Comparison of ENCODE assay signal across 23 mouse cellular contexts in the genomic region with DNA sequence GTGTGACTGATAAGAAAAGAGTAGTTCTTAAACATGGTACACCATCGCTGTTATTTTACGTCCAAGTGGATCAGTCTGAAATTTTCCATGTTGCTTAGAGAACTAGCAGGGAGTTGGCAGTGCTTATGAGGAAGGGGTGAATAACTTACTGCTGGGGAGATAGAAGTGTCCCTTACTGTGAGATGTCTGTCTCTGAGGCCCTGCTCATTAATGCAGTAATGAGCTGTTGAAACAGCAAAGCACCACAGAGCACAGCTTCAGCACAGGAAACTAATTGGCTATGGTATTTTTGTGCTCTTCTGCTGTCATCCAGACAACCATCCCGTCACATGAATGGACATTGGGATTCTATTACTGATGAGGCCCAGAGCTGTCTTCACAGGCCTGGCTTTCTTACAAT.
DNase-seq lines count a peak whose midpoint lies in the region; ATAC-seq and TF ChIP-seq lines count a peak whose summit lies in the region.
"Had no signal": no experiment of that assay in that cellular context is flagged by ENCODE, and none has a peak within 500 bp of the region (broad histone marks: within the 10 kb centered on the region; RNA-seq: fewer than 3 reads in every experiment).

No protein-coding gene starts in this region.

- TF ChIP-seq CTCF in brain, embryonic 14.5 days (IDR thresholded peaks at IDR 0.05; ENCODE audit: borderline replicate concordance, extremely low read depth, insufficient read depth, insufficient read length): no peak

- H3K9ac ChIP-seq in hindbrain, embryonic 14.5 days: no peak overlapping the region
- no peak overlapping the region for H3K9ac ChIP-seq in midbrain, embryonic 16.5 days (ENCODE audit: low read depth, low read length)

- no peak overlapping the region for H3K4me3 ChIP-seq in hindbrain, embryonic 14.5 days (replicated peaks; ENCODE audit: low read length)
- no peak overlapping the region for H3K4me3 ChIP-seq in midbrain, embryonic 16.5 days (ENCODE audit: low read depth, low read length)
- H3K4me3 ChIP-seq: erythroblast, embryonic 14.5 days; heart, adult 2 months; left cerebral cortex, adult 2 months had no signal

- 69% methylated on average over 3 of the region's 3 CpGs for WGBS in hindbrain, embryonic 14.5 days
- WGBS in midbrain, embryonic 16.5 days: 63% methylated on average over 3 of the region's 3 CpGs

- H3K27me3 ChIP-seq in hindbrain, embryonic 14.5 days (ENCODE audit: control insufficient read depth, insufficient read depth, low read length): no peaks in the 10 kb centered on the region
- no peaks in the 10 kb centered on the region for H3K27me3 ChIP-seq in midbrain, embryonic 16.5 days (ENCODE audit: control insufficient read depth, insufficient read depth, low read depth, low read length)
- H3K27me3 ChIP-seq: Patski had no signal

- no peaks in the 10 kb centered on the region for H3K36me3 ChIP-seq in hindbrain, embryonic 14.5 days (replicated peaks; ENCODE audit: control insufficient read depth, insufficient read depth)
- H3K36me3 ChIP-seq in midbrain, embryonic 16.5 days (ENCODE audit: control insufficient read depth, insufficient read depth, low read length): no peaks in the 10 kb centered on the region

- H3K27ac ChIP-seq in hindbrain, embryonic 14.5 days: no peak overlapping the region
- H3K27ac ChIP-seq in midbrain, embryonic 16.5 days (ENCODE audit: low read length): no peak overlapping the region
- H3K27ac ChIP-seq: heart, adult 2 months; left cerebral cortex, adult 2 months had no signal

- no peaks in the 10 kb centered on the region for H3K9me3 ChIP-seq in hindbrain, embryonic 14.5 days (ENCODE audit: control insufficient read depth, low read length)
- no peaks in the 10 kb centered on the region for H3K9me3 ChIP-seq in midbrain, embryonic 16.5 days (replicated peaks; ENCODE audit: control insufficient read depth, low read length, poor library complexity, severe bottlenecking)

- no peaks in the 10 kb centered on the region for H3K4me1 ChIP-seq in hindbrain, embryonic 14.5 days (replicated peaks; ENCODE audit: control insufficient read depth, insufficient read depth, low read length)
- no peaks in the 10 kb centered on the region for H3K4me1 ChIP-seq in midbrain, embryonic 16.5 days (ENCODE audit: control insufficient read depth, insufficient read depth, low read length)

- no peak for TF ChIP-seq POLR2A in brain, embryonic 14.5 days (IDR thresholded peaks at IDR 0.05; ENCODE audit: borderline replicate concordance, extremely low read depth, insufficient read depth, insufficient read length, poor library complexity, severe bottlenecking)

- peak; percentile 8 to 23 for DNase-seq in cerebellum, postnatal 10 days
- DNase-seq in cerebellum, postnatal 25 days: no peak
- peak; percentile 87 for DNase-seq in brain, embryonic 14.5 days (ENCODE audit: low read depth)
- peak; percentile 29 for DNase-seq in hindbrain, embryonic 14.5 days (ENCODE audit: low spot score)
- DNase-seq in lung, postnatal 10 days: no peak
- no peak for DNase-seq in heart, adult 11 months
- DNase-seq in thymus, postnatal 0 days (ENCODE audit: low spot score): no peak
- DNase-seq: adrenal gland, postnatal 10 days; cerebellum, adult 11-12 months; gastrocnemius, postnatal 14 days; heart, adult 2 months; heart, postnatal 4 days; kidney, postnatal 36 days; lung, adult 2 months; lung, postnatal 4 days; right cerebral cortex, adult 18-20 months; thymus, postnatal 36 days had no signal

- no peak overlapping the region for H3K4me2 ChIP-seq in hindbrain, embryonic 14.5 days (replicated peaks)
- no peak overlapping the region for H3K4me2 ChIP-seq in midbrain, embryonic 16.5 days (ENCODE audit: low read length)
- H3K4me2 ChIP-seq: liver, embryonic 11.5 days had no signal

- ATAC-seq in hindbrain, embryonic 14.5 days (ENCODE audit: low FRiP score): peak; percentile 59; the same call in 1 of the 2 replicates
- peak; percentile 66; the same call in 1 of the 2 replicates for ATAC-seq in midbrain, embryonic 16.5 days
- ATAC-seq: intestine, embryonic 16.5 days; Patski had no signal

Comparison
In these comparisons a context has a peak if more than half of its experiments do, and no peak if none do; other contexts are left out.
1. DNase-seq: peak in cerebellum, postnatal 10 days (2 of 2), brain, embryonic 14.5 days (single experiment) and hindbrain, embryonic 14.5 days (single experiment); none in cerebellum, postnatal 25 days (0 of 2), lung, postnatal 10 days (single experiment), heart, adult 11 months (single experiment) and thymus, postnatal 0 days (single experiment).